Mouse (Mus musculus) bone marrow, adult 2 months (tissue): Measurements from ENCODE around the gene Sowahb. TPM values are rescaled to one million over a fixed set of nuclear protein-coding genes. Genes with fewer than 3 reads are reported as not detected.

ENCODE experiments used
- H3K27ac ChIP-seq: fragments of 200-500 bp; 2 replicates; pipeline ENCODE4 v1.5.1; 2012; ENCODE audit warnings: low read depth, mild to moderate bottlenecking, control low read depth, inconsistent platforms, low read length; ENCODE audit not compliant: control insufficient read depth, poor library complexity, insufficient read depth
- H3K4me1 ChIP-seq: fragments of 200-500 bp; 2 replicates; pipeline ENCODE4 v1.6.1; 2011; ENCODE audit warnings: low read length; ENCODE audit not compliant: control insufficient read depth, insufficient read depth
- H3K4me3 ChIP-seq: fragments of 200-500 bp; replicated peaks from 2 replicates; pipeline ENCODE3; 2011; ENCODE audit warnings: mild to moderate bottlenecking, low read depth, low read length, control low read depth; ENCODE audit not compliant: control insufficient read depth
- CTCF ChIP-seq: fragments of 200-500 bp; IDR thresholded peaks from 2 replicates; pipeline ENCODE4 v1.5.1; 2011; ENCODE audit warnings: low read length, control low read depth; ENCODE audit not compliant: control insufficient read depth, insufficient read depth
- POLR2A ChIP-seq: fragments of 200-500 bp; IDR thresholded peaks from 2 replicates; pipeline ENCODE4 v1.6.1; 2011; ENCODE audit warnings: low read depth, mild to moderate bottlenecking, control low read depth, low read length, borderline replicate concordance; ENCODE audit not compliant: control insufficient read depth
- WGBS: fragments of 180-500 bp; shearing (Covaris S2); methylation state at CpG from one replicate; pipeline ENCODE4 v1.1.7; 2018; 5-methylcytosine and 5-hydroxymethylcytosine counted together
- polyA plus RNA-seq: library from polyadenylated mRNA; stranded (reverse); fragments of >200 nt; gene quantifications from 2 replicates; pipeline ENCODE4 v1.2.4, GENCODE M21; 2011; ENCODE audit warnings: low replicate concordance; ENCODE audit not compliant: missing spikeins, insufficient read depth, insufficient read length

Gene Sowahb
- polyA plus RNA-seq, 1 experiment: not detected

DNA sequence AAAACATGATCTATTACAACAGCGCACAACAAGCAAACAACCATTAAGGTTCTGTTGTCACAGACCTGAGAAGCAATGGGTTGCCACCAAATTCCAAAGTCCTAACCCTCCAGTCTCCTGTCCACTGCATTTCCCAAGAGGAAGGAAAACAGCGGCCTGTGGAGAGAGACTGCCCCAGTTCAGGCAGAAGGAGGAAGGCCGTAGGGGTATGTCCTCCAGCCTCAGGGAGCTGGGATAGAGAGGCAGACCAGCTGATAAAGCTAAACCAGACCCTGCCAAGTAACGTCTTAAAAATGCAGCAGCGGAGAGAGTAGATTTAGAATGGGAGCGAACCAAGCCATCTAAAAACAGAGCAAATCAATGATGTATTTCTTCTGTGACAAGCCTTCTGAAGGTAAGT lies 44.8 kb downstream of the Sowahb start:
- WGBS: 78% methylated on average over 6 of the region's 6 CpGs
- TF ChIP-seq POLR2A (no peak), CTCF (no peak)
- Histone ChIP-seq H3K4me1 (no peaks in the 10 kb centered on the region; the same call in 1 of the 2 replicates), H3K27ac (no peak overlapping the region; the same call in 1 of the 2 replicates), H3K4me3 (no peak overlapping the region)

DNA sequence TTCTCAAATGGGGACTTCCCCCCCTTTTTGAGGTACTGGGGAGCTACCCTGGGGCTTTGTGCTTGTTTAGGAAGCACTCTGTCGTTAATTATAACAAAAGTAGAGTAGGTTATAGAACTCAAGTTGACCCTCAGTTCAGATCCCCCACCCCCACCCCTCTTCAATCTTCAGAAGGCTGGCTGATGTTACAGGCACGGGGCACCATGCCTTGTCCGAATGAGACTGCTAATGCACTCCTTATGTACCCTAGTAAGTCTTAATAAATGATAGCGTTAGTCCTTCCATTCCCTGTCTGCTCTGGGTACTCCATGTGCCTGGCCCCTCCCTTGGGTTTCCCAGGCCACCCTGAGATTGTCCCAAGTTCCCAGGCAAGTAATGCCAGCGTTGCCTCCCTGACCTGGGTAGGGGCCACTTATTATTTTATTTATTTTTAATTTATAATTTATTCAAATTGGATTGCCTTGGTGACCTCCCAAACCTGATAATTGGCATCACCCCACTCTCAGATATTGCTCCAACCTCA lies 46.3 kb downstream of the Sowahb start:
- Histone ChIP-seq H3K4me1 (no peaks in the 10 kb centered on the region; the same call in 1 of the 2 replicates), H3K27ac (no peak overlapping the region), H3K4me3 (no peak overlapping the region)
- 59% methylated on average over 5 of the region's 5 CpGs for WGBS
- TF ChIP-seq POLR2A (no peak), CTCF (no peak)

DNA sequence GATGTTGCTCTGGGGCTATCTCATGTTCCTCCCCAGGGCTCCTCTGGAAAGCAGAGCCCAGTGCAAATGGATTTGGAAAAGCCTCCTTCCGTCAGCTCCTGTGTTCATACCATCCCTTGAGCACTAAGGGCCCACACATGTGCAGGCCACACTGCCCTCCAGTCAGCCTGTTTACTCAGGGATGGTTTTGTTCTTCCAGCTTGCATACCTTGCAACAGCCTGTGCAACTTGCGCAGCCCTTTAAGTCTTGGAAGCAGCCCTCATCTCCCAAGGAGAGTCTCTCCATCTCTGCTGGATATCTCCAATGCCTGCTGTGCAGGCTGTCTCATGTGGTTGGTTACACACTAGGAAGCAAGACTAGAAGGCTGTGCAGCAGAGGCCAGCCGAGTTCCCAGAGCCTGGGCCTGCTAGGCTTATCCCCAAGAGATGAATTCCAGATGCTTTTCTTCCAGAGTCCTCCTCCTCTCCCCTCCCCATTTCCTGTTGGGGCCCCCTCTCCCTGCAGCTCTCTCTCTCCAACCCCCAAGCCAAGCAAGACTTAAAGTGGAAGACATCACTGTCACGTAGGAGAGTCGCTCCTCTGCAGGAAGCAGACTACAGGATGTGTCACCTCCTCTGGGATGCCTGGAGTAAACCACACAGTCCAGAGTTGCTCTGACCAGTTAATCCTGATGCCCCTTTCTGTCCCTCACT lies 47.2 kb downstream of the Sowahb start:
- Histone ChIP-seq H3K27ac (no peak overlapping the region), H3K4me3 (no peak overlapping the region), H3K4me1 (no peaks in the 10 kb centered on the region; the same call in 1 of the 2 replicates)
- TF ChIP-seq CTCF: no peak
- no peak for TF ChIP-seq POLR2A
- WGBS: 73% methylated on average over 5 of the region's 5 CpGs

DNA sequence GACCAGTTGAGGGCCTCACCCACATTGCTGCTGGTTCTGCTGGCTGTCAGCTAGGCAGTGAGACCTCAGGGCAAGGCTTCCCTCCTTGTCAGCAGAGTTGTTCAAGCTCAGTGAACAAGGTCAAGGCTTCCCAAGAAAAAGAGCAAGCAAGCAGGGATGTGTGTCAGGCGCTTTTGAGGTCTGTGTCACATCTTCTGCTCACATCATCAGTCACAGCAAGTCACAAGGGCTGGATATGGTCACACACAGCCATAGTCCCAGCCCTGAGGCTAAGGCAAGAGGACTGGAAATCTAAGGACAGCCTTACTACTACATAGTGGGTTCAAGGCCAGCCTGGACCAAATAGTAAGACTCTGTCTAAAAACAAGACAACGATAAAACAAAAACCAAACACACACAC lies 50.0 kb downstream of the Sowahb start:
- H3K4me3 ChIP-seq: no peak overlapping the region
- H3K27ac ChIP-seq: no peak overlapping the region
- 76% methylated on average over 2 of the region's 2 CpGs for WGBS
- H3K4me1 ChIP-seq: no peaks in the 10 kb centered on the region
- TF ChIP-seq CTCF: no peak
- no peak for TF ChIP-seq POLR2A

DNA sequence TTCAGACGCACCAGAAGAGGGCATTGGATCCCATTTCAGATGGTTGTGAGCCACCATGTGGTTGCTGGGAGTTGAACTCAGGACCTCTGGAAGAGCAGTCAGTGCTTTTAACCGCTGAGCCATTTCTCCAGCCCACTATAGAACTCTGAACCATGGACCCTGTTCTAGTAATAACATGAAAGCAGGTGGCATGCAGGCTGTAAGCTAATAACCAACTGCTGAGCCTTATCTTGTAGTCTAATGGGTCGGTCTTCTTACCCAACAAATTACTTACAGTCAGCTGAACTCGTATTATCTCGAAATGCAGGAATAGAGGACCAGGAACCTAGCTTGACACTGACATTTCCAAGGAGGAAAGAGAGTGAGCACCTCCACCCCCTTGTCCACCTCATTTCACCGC lies 50.5 kb downstream of the Sowahb start:
- Histone ChIP-seq H3K4me1 (no peaks in the 10 kb centered on the region), H3K4me3 (no peak overlapping the region), H3K27ac (no peak overlapping the region)
- 85% methylated on average over 6 of the region's 6 CpGs for WGBS
- TF ChIP-seq CTCF: no peak
- TF ChIP-seq POLR2A: no peak

DNA sequence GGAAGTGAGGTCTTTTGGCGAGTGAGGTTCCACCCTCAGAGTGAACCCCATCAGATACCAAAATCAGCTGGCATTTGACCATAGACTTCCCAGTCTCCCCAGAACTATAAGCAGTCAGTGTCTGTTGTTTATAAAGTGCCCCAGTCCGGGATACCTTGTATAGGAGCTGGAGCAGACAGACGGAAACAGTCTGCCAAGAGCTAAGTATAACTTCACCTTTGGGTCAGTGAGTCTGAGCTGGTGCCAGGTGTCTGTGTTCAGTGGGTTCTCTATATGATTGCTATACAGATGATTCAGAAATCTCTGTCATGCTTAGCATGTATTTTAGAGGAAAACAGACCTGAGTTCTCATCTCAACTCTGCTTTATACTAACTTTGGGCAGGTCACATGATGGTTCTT lies 52.7 kb downstream of the Sowahb start:
- WGBS: 58% methylated on average over 3 of the region's 3 CpGs
- Histone ChIP-seq H3K4me3 (no peak overlapping the region), H3K27ac (no peak overlapping the region), H3K4me1 (no peaks in the 10 kb centered on the region)
- TF ChIP-seq POLR2A (no peak), CTCF (no peak)

Other genes starting within 250 kb of the Sowahb start
- gene Sept11, start 48.4 kb upstream of the Sowahb start, polyA plus RNA-seq: 28.0 and 55.8 TPM in 2 replicates
- gene Ccni, start 161.5 kb upstream of the Sowahb start, polyA plus RNA-seq: 73.8 and 76.8 TPM in 2 replicates
- gene 2010109A12Rik, start 161.5 kb upstream of the Sowahb start, polyA plus RNA-seq: 3.7 and 4.8 TPM in 2 replicates
- 9.0 and 11.7 TPM in 2 replicates for gene Ccng2, start 222.2 kb upstream of the Sowahb start, polyA plus RNA-seq